Mouse (Mus musculus): Measurements from ENCODE around the gene Zcchc24. TPM values are rescaled to one million over a fixed set of nuclear protein-coding genes. Genes with fewer than 3 reads are reported as not detected.

Zcchc24 gene
- polyA plus RNA-seq, 1 experiment from 2014 or later: 10.3 TPM

GRCm38 (mm10) chr14:25785210-25785609, 16.4 kb upstream of the Zcchc24 start:
- TF ChIP-seq CTCF (IDR thresholded peaks at IDR 0.05; ENCODE audit: low read depth): no peak
- Histone ChIP-seq H3K4me1 (replicated peaks; ENCODE audit: control insufficient read depth, insufficient read depth, low read length) (no peaks in the 10 kb centered on the region), H3K36me3 (ENCODE audit: control insufficient read depth, insufficient read depth) (no peaks in the 10 kb centered on the region), H3K4me3 (ENCODE audit: low read depth, low read length) (no peak overlapping the region), H3K9me3 (ENCODE audit: control insufficient read depth) (no peaks in the 10 kb centered on the region), H3K9ac (ENCODE audit: low read depth, low read length) (no peak overlapping the region), H3K27ac (ENCODE audit: low read depth, low read length) (no peak overlapping the region), H3K4me2 (replicated peaks; ENCODE audit: low read depth) (no peak overlapping the region), H3K27me3 (replicated peaks; ENCODE audit: control insufficient read depth, insufficient read depth, low read length) (no peaks in the 10 kb centered on the region)
- no peak for ATAC-seq
- 94% methylated on average over 4 of the region's 4 CpGs for WGBS

- no peak overlapping the region for H3K4me2 ChIP-seq (replicated peaks; ENCODE audit: low read depth)
- no peak overlapping the region for H3K4me3 ChIP-seq (ENCODE audit: low read depth, low read length)
- H3K36me3 ChIP-seq (ENCODE audit: control insufficient read depth, insufficient read depth): no peaks in the 10 kb centered on the region
- no peaks in the 10 kb centered on the region for H3K9me3 ChIP-seq (ENCODE audit: control insufficient read depth)
- no peak for TF ChIP-seq CTCF (IDR thresholded peaks at IDR 0.05; ENCODE audit: low read depth)
- ATAC-seq: no peak
- WGBS: 35% methylated on average over 7 of the region's 7 CpGs
- no peak overlapping the region for H3K27ac ChIP-seq (ENCODE audit: low read depth, low read length)
- H3K4me1 ChIP-seq (replicated peaks; ENCODE audit: control insufficient read depth, insufficient read depth, low read length): no peaks in the 10 kb centered on the region
- H3K27me3 ChIP-seq (replicated peaks; ENCODE audit: control insufficient read depth, insufficient read depth, low read length): no peaks in the 10 kb centered on the region
- no peak overlapping the region for H3K9ac ChIP-seq (ENCODE audit: low read depth, low read length)
Observed at GRCm38 (mm10) chr14:25783220-25783619, 14.4 kb upstream of the Zcchc24 start.

GRCm38 (mm10) chr14:25780601-25781000, 11.8 kb upstream of the Zcchc24 start:
- TF ChIP-seq CTCF (IDR thresholded peaks at IDR 0.05; ENCODE audit: low read depth): no peak
- Histone ChIP-seq H3K27me3 (replicated peaks; ENCODE audit: control insufficient read depth, insufficient read depth, low read length) (no peaks in the 10 kb centered on the region), H3K4me3 (ENCODE audit: low read depth, low read length) (no peak overlapping the region), H3K4me1 (replicated peaks; ENCODE audit: control insufficient read depth, insufficient read depth, low read length) (0 out of 2 replicates have a peak, but pooled peaks cover 5% of the 10 kb centered on the region), H3K36me3 (ENCODE audit: control insufficient read depth, insufficient read depth) (no peaks in the 10 kb centered on the region), H3K9me3 (ENCODE audit: control insufficient read depth) (no peaks in the 10 kb centered on the region), H3K9ac (ENCODE audit: low read depth, low read length) (no peak overlapping the region), H3K4me2 (replicated peaks; ENCODE audit: low read depth) (no peak overlapping the region), H3K27ac (ENCODE audit: low read depth, low read length) (no peak overlapping the region)
- ATAC-seq: no peak
- WGBS: 71% methylated on average over 11 of the region's 11 CpGs

GRCm38 (mm10) chr14:25776294-25776693, 7.5 kb upstream of the Zcchc24 start:
- 0 out of 2 replicates have a peak overlapping the region, but pooled peaks have one; percentile 13 for H3K4me2 ChIP-seq (replicated peaks; ENCODE audit: low read depth)
- no peak overlapping the region for H3K4me3 ChIP-seq (ENCODE audit: low read depth, low read length)
- H3K4me1 ChIP-seq (replicated peaks; ENCODE audit: control insufficient read depth, insufficient read depth, low read length): peaks cover 12% of the 10 kb centered on the region; the same call in 1 of the 2 replicates
- H3K9ac ChIP-seq (ENCODE audit: low read depth, low read length): no peak overlapping the region
- peak; percentile 53; the same call in 1 of the 2 replicates for ATAC-seq
- no peak overlapping the region; the same call in 1 of the 2 replicates for H3K27ac ChIP-seq (ENCODE audit: low read depth, low read length)
- no peak for TF ChIP-seq CTCF (IDR thresholded peaks at IDR 0.05; ENCODE audit: low read depth)
- no peaks in the 10 kb centered on the region for H3K27me3 ChIP-seq (replicated peaks; ENCODE audit: control insufficient read depth, insufficient read depth, low read length)
- no peaks in the 10 kb centered on the region for H3K36me3 ChIP-seq (ENCODE audit: control insufficient read depth, insufficient read depth)
- H3K9me3 ChIP-seq (ENCODE audit: control insufficient read depth): no peaks in the 10 kb centered on the region
- WGBS: 28% methylated on average over 6 of the region's 6 CpGs

GRCm38 (mm10) chr14:25774100-25774499, 5.3 kb upstream of the Zcchc24 start:
- H3K4me3 ChIP-seq (ENCODE audit: low read depth, low read length): no peak overlapping the region
- no peak for TF ChIP-seq CTCF (IDR thresholded peaks at IDR 0.05; ENCODE audit: low read depth)
- no peaks in the 10 kb centered on the region for H3K36me3 ChIP-seq (ENCODE audit: control insufficient read depth, insufficient read depth)
- H3K4me2 ChIP-seq (replicated peaks; ENCODE audit: low read depth): no peak overlapping the region
- H3K27me3 ChIP-seq (replicated peaks; ENCODE audit: control insufficient read depth, insufficient read depth, low read length): no peaks in the 10 kb centered on the region
- no peaks in the 10 kb centered on the region for H3K9me3 ChIP-seq (ENCODE audit: control insufficient read depth)
- no peak overlapping the region for H3K9ac ChIP-seq (ENCODE audit: low read depth, low read length)
- peaks cover 12% of the 10 kb centered on the region; the same call in 1 of the 2 replicates for H3K4me1 ChIP-seq (replicated peaks; ENCODE audit: control insufficient read depth, insufficient read depth, low read length)
- ATAC-seq: 0 out of 2 replicates have a peak, but pooled peaks have one; percentile 50
- 27% methylated on average over 5 of the region's 5 CpGs for WGBS
- no peak overlapping the region for H3K27ac ChIP-seq (ENCODE audit: low read depth, low read length)

- TF ChIP-seq CTCF (IDR thresholded peaks at IDR 0.05; ENCODE audit: low read depth): no peak
- H3K27ac ChIP-seq (ENCODE audit: low read depth, low read length): no peak overlapping the region
- peaks cover 12% of the 10 kb centered on the region; the same call in 1 of the 2 replicates for H3K4me1 ChIP-seq (replicated peaks; ENCODE audit: control insufficient read depth, insufficient read depth, low read length)
- H3K27me3 ChIP-seq (replicated peaks; ENCODE audit: control insufficient read depth, insufficient read depth, low read length): no peaks in the 10 kb centered on the region
- H3K9ac ChIP-seq (ENCODE audit: low read depth, low read length): no peak overlapping the region
- H3K4me3 ChIP-seq (ENCODE audit: low read depth, low read length): no peak overlapping the region
- no peaks in the 10 kb centered on the region for H3K36me3 ChIP-seq (ENCODE audit: control insufficient read depth, insufficient read depth)
- no peak for ATAC-seq
- no peak overlapping the region for H3K4me2 ChIP-seq (replicated peaks; ENCODE audit: low read depth)
- WGBS: 69% methylated on average over 4 of the region's 4 CpGs
- H3K9me3 ChIP-seq (ENCODE audit: control insufficient read depth): no peaks in the 10 kb centered on the region
Observed at GRCm38 (mm10) chr14:25773039-25773438, 4.2 kb upstream of the Zcchc24 start.
